Mouse (Mus musculus) stomach, postnatal 0 days (tissue): ENCODE measurements around the gene Tex38.

Experiments
- CTCF ChIP-seq: IDR thresholded peaks from 2 replicates; pipeline ENCODE4 v1.5.1; 2016; ENCODE audit warnings: antibody characterized with exemption, low read depth, mild to moderate bottlenecking, moderate library complexity
- EP300 ChIP-seq: optimal IDR thresholded peaks from 2 replicates; pipeline ENCODE3; 2016; ENCODE audit warnings: antibody characterized with exemption

DNA sequence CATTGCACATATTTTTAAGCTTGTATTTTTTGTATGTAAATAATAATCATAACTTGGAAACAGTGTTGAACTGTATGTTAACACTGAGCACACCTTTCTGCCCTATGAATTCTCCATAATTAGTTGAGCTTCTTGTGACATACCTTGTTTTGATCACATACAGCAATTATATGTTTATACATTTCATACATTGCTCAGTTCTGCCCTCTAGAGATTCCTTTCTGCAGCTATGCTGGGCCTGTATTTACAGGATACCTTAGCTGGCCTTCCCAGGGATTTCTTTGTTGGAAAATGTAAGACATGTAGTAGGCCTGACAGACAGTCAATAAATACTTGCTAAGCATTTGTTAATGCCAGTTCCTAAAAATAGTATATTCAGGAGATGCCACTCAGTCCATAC is 38.2 kb downstream of the Tex38 start:
- TF ChIP-seq CTCF: peak; percentile 45
- TF ChIP-seq EP300: no peak
